Mouse (Mus musculus) gonadal fat pad, adult 2 months (tissue): ENCODE results near the gene Vmn2r84. TPM values are rescaled to one million over a fixed set of nuclear protein-coding genes. Genes with fewer than 3 reads are reported as not detected.

ENCODE experiments used
- polyA plus RNA-seq: library from polyadenylated mRNA; depleted of rRNA; stranded (reverse); fragments of >200 nt; gene quantifications from 2 replicates; pipeline ENCODE4 v1.2.3, GENCODE M21; 2012; rRNA removed

Vmn2r84 gene
- polyA plus RNA-seq, 1 experiment, result not detected

Other genes with a start within 250 kb of the Vmn2r84 start
- gene Olfr825, start 227.6 kb downstream of the Vmn2r84 start, polyA plus RNA-seq, result not detected in 2 replicates
- gene Olfr826, start 210.1 kb downstream of the Vmn2r84 start, polyA plus RNA-seq, result not detected in 2 replicates
- not detected in 2 replicates for gene Olfr827, start 179.9 kb downstream of the Vmn2r84 start, polyA plus RNA-seq
- not detected in 2 replicates for gene Neurod4, start 114.1 kb downstream of the Vmn2r84 start, polyA plus RNA-seq
- gene Tespa1, start 71.5 kb downstream of the Vmn2r84 start, polyA plus RNA-seq, result 0.26 and 0.61 TPM in 2 replicates
- gene Vmn2r85, start 35.4 kb upstream of the Vmn2r84 start, polyA plus RNA-seq, result not detected in 2 replicates
- gene Vmn2r86, start 61.7 kb upstream of the Vmn2r84 start, polyA plus RNA-seq, result not detected in 2 replicates
- gene Vmn2r87, start 103.1 kb upstream of the Vmn2r84 start, polyA plus RNA-seq, result not detected in 2 replicates